Mouse (Mus musculus) hematopoietic stem cell, adult 5-6 weeks (primary cell): ENCODE measurements around the gene Susd6. TPM values are rescaled to one million over a fixed set of nuclear protein-coding genes. Genes with fewer than 3 reads are reported as not detected.
A peak's percentile ranks its signal among the peaks of the same experiment; 100 is the strongest.

Experiments used
- ATAC-seq, 2 experiments: fragments of 125-278 bp in 1 of 2; replicated peaks in 1 of 2; 2 replicates each; pipeline ENCODE4 v1.8.0; 2016 to 2017; ENCODE audit warnings: inconsistent platforms in 2 of 2, mild to moderate bottlenecking in 2 of 2, moderate number of reproducible peaks in 2 of 2, low read depth in 1 of 2, moderate TSS enrichment in 1 of 2; ENCODE audit not compliant: low FRiP score in 2 of 2, poor library complexity in 2 of 2, severe bottlenecking in 2 of 2, insufficient read depth in 1 of 2, low TSS enrichment in 1 of 2
- total RNA-seq: library from RNA; stranded (forward); fragments of 172-1452, 232-1000 nt; gene quantifications from 2 replicates; pipeline ENCODE4 v1.2.3, GENCODE M21; 2017

The Susd6 gene
- total RNA-seq, 1 experiment from 2014 or later: 27.5 TPM

DNA sequence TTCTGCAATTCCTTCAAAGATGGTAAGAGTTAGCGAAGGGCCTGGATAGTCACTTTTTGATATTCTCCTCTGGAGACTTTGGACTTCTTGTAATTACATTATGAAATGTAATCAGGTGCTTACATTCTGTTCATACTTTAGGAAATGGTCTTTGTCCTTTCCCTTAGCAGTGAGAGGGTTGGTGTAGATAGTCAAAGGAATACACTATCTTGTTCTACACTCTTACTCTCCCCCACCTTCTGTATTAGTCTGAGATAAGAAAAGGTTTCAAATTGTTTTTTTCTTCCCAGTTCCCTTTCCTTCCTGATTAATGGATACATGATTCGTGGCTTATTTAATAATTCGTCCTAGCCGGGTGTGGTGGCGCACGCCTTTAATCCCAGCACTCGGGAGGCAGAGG lies 32.2 kb downstream of the Susd6 start:
- no peak for ATAC-seq

DNA sequence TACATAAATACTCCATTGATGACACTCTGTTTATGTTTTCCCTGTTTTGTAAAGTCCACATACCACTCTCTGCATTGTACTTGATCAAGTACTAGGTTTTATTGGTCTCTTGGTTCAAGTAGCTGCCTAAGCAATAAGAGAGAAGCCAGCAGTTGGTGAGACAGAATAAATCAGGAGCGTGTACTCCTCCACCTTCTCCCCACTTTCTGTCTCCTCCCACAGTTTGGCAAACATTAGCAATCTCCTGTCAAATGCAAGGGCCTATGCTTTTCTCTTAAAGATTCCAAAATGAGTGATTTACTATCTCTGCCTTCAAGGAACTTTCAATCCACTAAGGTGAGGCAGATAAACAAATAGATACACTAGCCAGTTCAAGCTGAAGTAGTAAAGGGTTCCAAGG lies 33.9 kb downstream of the Susd6 start:
- ATAC-seq: no peak

DNA sequence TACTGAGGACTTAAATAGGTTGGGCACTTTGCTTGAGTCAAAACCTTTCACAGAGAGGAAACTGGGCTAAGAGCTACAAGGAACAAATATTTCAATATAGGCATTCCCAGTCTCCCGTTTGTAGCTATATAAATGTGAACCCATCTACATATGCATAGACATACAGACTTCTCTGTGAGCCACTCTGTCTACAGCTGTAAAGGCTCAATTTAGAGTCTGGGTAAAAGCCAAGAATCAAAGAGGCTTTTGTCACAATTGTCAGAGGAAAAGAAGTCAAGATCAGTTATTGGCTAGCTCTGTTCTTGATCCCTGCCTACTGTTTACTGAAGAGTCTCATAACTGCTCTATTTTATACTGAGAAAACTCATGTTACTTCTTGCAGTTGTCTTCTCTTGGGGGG lies 36.1 kb downstream of the Susd6 start:
- no peak for ATAC-seq

DNA sequence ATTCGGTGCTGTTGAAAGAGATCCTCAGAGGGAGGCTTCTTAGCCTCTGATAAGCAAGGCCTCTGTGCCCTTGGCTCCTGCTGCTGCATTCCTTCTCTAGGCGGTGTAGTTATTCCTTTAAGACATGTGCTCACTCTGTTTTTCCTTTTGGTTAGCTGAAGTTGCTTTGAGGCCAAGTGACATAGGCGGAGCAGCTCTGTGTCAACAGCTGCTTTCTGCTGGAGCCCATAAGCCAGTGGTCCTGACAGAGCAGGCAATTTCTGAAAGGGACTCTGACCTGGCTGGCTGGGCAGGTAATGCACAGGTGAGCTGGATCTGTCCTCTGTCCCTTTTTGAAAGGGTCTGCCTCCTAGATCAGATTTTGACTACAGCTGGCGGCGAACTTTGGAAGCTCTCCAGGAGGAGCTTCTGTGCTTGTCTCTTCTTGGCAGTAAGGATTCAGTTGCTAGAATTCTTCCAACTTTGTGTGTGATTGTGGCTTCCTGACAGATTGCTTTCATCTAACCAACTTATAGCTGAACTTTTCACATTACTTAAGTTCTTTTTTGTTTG lies 37.2 kb downstream of the Susd6 start:
- no peak for ATAC-seq

DNA sequence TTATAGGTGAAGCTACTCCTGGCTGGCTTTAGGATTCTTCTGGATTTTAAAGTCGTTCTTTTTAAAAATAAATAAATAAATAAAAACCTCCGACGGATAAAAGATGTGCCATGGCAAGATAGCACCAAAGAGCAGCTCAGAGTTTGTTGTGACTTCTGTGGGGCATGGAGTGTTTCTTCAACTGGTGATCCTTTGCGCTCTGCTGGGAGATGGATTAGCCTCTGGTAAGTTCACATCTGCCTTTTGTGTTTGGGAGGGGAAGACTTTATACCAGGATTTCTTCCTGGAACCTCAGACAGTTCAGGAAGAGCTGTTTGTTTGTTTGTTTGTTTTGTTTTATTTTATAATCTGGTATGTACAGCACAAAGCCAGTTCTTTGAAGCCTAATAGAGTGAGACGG lies 37.7 kb downstream of the Susd6 start:
- no peak for ATAC-seq

DNA sequence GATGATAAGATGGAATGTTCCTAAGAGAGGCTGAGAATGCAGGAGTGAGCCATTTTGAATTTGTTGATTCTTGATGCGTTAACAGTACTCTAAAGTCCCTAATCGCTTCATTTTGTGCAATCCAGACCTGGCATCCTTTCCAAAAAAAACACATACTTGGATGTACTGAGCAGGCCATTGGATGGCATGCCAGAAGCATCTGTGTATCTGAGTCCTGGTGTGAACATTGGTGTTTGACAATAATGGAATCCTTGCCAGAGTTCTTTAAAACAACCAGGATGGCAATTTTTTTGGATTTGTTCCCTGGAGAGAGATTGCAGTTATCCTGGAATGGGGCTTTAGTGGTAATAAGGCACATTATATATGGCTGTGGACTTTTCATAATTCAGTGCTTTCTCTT lies 38.6 kb downstream of the Susd6 start:
- no peak for ATAC-seq

DNA sequence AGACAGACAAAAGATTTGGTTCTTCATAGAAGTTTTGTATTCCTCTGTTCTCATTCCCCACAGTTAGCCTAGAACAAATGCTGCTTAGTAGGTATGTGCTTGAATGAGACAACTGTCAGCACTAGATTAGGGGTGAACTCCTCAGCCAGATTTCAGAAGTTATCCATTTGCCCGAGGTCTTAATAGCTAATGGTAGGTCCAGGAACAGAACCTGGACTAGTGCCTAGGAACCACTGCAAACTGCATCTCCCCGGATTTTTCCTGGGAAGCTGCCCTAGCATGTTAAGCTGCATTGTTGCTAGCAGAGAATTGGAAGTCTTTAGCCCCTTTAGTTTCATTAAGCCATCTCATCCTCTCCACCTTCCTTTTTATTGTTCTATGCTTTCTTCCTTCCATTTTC lies 39.9 kb downstream of the Susd6 start:
- no peak for ATAC-seq

DNA sequence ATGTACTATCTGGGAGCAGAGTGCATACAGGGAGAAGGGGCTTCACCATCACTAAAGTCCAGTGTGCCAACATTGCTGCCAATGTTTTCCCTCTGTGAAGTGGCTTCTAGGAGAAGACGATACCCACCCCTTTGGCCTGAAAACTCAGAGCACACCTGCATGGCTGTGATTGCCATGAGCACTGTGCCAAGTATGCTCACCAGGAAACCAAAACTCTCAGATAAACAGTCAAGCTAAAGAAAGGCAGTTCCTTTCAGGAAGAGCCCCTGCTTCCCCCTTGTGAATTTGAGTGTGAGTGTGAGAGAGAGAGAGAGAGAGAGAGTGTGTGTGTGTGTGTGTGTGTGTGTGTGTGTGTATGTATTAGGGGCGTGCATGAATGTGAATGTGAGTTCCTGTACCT lies 40.5 kb downstream of the Susd6 start:
- ATAC-seq: peak; percentile 32 to 57; a peak in 2 of 4 replicates

DNA sequence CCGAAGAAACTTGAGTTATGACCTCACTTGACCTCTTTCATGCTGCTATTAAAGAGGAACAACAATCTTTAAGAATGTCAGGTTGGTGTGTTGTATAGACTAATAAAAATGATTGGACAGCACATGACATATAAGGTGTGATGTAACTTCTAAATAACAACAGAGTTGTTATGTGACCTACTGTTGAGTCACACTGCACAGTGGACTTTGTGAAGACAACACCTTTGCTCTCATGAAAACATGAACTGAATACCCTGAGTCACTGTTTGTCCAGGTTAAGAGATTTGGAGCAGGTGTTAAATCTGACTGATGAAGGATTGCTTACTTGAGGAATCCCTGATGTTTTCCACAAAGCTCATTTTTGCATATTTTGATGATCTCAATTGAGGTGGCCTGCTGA lies 42.0 kb downstream of the Susd6 start:
- no peak for ATAC-seq

DNA sequence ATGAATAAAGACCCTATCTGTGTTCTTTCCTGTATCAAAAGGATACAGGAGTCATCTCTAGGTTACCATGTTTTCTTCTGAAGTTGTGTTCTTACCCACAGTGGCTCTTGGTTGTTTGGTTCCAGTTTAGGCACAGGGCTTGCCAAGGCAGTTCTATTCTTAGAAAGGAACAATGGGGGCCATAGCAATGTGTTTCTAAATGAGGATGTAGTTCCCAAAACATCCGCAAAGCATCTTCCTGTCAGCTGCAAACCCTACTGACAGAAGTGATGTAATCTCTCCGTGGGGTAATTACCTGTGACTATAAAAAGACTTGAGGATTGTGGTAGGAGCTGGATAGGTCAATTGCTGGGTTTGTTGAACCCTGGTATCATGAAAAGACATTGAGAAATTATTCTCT lies 43.2 kb downstream of the Susd6 start:
- ATAC-seq: peak; percentile 28 to 63; a peak in 1 of 4 replicates

DNA sequence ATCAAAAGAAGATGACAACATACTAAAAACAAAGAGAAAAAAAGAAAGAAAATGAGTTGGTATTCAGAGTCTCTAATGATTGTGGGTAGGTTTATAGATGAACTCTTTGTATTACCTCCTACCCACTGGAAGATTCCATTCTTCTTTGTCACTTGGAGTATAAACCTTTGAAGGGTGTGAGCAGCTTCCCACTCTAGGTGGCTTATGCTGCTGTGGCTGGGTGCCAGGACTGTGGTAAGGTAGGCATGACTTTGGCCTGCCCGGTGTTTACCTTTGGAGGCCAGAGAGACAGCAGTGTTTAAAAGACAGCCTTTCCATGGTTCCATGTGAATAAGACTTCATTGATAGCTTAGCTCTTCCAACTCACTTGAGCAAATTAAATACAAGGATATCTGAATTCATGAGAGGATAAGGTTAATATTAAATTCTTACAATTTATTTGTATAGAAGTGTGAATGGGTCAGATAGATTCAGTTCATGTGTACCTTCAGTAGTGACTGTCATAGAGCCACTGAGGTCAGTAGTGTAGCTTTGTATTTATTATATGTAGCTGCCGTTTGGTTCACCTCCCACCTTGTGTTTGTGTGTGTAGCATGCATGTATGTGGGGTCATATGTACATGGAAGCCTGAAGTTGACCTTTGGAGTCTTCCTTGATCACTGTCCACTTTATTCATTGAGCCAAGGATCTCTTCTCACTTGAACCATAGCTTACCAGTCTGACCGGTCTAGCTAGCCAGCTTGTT lies 44.0 kb downstream of the Susd6 start:
- ATAC-seq: no peak

DNA sequence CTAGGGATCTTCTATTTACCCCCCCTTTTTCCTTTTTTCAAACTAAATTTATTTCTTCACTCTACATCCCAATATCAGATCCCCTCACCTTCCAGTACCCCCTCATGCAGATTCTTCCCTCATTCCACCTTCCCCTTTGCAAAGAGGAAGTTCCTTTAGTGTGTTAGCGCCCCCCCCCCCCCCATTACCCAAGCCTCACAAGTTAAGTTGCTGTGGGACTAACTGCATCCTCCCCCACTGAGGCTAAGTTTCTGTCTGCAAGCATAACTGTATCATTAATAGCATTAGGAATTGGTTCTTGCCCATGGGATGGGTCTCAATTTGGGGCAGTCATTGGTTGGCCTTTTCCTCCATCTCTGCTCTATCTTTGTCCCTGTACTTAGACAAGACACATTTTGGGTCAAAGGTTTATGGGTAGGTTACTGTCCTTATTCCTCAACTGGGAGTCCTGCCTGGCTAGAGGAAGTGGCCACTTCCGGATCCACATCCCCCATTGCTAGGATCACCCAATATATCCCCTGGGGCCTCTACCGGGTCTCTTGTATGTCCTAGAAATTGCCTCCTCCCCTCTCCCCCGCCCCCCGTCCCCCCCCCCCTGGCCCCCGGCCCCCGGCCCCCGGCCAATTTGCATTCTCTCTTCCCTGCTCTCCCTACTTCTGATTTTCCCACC lies 44.7 kb downstream of the Susd6 start:
- ATAC-seq: peak in 1 of 2 experiments; percentile 14; a peak in 1 of 4 replicates

DNA sequence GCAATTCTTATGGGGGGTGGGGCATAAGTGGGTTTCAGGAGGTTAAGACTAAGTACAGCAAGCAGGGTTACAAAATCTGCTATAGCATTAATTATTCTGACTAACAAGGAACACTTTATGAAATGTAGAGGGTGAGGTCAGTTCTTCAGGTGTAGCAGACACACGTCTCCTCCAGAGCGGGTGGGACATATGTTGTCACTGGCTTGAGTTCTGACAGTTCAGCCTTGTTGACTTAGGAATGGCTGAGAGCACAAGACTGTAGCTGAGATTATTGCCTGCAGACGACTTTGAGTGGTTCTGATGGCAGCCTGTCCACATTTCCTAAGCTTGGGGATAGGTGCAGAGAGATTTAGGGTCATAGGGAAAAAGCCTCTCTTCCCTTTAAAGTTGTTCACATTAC lies 47.3 kb downstream of the Susd6 start:
- no peak for ATAC-seq

DNA sequence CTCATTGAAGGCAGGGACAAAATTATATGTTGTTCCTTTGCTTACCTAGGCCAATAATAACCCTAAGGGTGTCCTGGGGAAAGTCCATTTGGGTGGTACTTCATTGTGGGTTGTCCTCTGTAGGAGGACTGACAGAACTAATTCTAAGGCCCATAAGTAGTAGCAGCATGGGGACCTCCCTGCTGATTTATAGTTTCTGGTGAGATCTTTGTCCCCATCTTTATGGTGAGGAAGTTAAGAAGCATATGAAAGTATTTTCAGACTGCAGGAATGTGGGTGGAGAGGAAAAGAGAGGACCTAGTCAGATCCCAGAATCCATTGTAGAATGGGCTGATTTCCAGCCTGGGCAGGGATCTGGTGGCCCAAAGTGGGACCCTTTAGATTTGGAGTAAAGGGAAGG lies 48.0 kb downstream of the Susd6 start:
- no peak for ATAC-seq

DNA sequence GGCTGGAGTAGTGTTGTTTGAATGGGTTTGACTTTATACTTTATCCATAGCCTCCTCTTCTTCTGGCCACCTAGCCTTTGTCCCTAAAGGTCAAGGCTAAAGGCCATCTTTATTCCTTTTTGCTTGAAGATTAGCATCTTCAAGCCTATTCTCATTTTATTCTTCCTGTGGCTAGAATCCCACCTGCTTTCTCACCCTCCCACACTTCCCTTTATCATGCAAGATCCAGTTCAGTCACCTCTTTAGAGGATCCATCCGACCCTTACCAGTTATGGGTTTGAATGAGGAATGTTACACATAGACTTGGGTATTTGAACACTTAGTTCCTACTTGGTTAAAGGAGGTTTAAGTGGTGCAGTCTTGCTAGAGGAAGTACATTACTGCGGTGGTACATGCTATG lies 48.5 kb downstream of the Susd6 start:
- ATAC-seq: peak; percentile 36 to 65; a peak in 3 of 4 replicates

DNA sequence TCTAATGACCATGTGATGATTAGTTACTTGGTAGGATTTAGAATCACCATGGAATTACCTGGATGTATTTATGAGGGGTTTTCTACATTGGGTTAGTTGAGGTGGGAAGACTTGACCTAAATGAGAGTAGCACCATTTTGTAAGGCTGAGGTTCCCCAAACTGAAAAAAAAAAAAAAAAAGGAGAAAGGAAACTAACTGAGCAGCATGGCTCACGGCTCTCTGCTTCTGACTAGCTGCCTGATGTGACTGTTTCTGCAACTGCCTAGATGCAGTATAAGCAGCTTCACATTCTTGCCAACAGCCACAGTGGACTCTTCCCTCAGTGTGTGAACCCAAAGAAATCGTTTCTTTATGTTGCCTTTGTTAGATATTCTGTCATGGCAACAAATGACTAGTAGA lies 49.3 kb downstream of the Susd6 start:
- ATAC-seq: no peak

DNA sequence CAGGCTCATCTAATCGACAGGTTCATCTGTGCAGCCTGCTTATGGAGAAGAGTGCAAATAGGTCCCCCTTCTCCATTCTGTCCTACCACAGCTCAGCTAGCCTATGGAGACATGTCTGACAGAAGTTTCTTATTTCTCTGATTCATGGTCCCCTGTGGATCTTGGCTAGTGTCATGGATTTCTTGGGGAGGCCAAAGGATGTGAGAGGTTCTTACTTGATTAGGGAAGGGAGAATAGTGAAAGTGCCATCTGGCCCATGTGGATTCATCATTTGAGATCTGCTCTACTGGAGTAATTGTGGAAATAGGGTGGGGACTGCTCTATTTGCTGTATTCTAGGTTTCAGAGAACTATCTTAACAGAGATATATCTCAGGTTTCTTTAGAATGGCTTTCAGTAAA lies 51.3 kb downstream of the Susd6 start:
- no peak for ATAC-seq

DNA sequence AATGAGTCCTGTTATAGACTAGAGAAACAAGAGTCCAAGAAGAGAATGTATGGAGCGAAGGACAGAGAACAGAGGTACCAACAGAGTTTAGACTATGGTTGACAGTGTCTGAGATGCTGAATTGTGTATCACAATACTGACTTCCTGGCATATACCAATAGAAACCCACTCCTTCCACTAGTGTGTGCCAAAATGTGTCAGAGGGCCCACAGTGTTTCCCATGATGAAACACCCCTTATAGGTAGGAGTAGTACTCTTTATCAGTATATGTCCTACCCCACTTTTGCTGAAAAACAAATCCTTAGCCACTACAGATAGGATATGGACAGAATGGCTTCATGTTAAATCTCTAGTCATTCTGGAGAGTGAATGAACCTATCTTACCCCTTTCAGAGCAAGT lies 52.3 kb downstream of the Susd6 start:
- no peak for ATAC-seq

DNA sequence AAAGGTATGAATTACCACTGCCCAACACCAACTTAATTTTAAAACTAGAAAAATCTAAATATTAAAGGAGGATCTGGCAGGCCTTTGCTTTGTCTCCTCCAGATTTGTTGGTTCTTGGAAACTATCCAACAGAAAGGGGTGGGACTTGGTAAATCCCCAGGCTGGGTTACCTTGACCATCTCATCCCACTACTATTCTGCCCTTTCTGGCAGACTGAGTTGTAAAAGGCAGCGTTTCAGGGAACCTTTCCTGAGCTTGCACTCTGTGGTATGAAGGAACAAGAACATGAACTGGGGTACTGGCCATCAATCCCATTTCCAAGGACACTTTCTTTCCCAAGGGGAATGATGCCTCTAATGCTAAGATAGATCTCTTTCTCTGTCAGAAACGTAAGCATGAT lies 52.9 kb downstream of the Susd6 start:
- no peak for ATAC-seq
